Mouse (Mus musculus) testis, adult 2 months (tissue): ENCODE data around the gene Atg2a. TPM values are rescaled to one million over a fixed set of nuclear protein-coding genes. Genes with fewer than 3 reads are reported as not detected.

Experiments used
- H3K27ac ChIP-seq: fragments of 200-500 bp; 2 replicates; pipeline ENCODE4 v1.5.1; 2012; ENCODE audit warnings: low read depth, low read length; ENCODE audit not compliant: control insufficient read depth, insufficient read depth
- H3K27me3 ChIP-seq: fragments of 200-500 bp; 2 replicates; pipeline ENCODE4 v1.6.1; 2012; ENCODE audit warnings: mild to moderate bottlenecking, low read length, moderate library complexity; ENCODE audit not compliant: control insufficient read depth, insufficient read depth
- H3K36me3 ChIP-seq: fragments of 200-500 bp; 2 replicates; pipeline ENCODE4 v1.6.1; 2012; ENCODE audit warnings: mild to moderate bottlenecking, low read length; ENCODE audit not compliant: control insufficient read depth, insufficient read depth
- H3K4me1 ChIP-seq: fragments of 200-500 bp; 2 replicates; pipeline ENCODE4 v1.6.1; 2012; ENCODE audit warnings: low read length; ENCODE audit not compliant: control insufficient read depth, insufficient read depth
- H3K4me3 ChIP-seq: fragments of 200-500 bp; 2 replicates; pipeline ENCODE4 v1.5.1; 2012; ENCODE audit warnings: low read depth, mild to moderate bottlenecking, low read length, moderate library complexity, mixed read lengths; ENCODE audit not compliant: control insufficient read depth
- CTCF ChIP-seq: fragments of 200-500 bp; IDR thresholded peaks from 2 replicates; pipeline ENCODE4 v1.5.1; 2012; ENCODE audit warnings: low read depth, mild to moderate bottlenecking, inconsistent platforms, low read length, moderate library complexity; ENCODE audit not compliant: control insufficient read depth, insufficient read depth, insufficient replicate concordance
- POLR2A ChIP-seq: fragments of 200-500 bp; IDR thresholded peaks from 2 replicates; pipeline ENCODE4 v1.6.1; 2012; ENCODE audit warnings: low read depth, mild to moderate bottlenecking, inconsistent platforms, low read length, moderate library complexity; ENCODE audit not compliant: control insufficient read depth
- polyA plus RNA-seq: library from polyadenylated mRNA; depleted of rRNA; stranded (reverse); fragments of >200 nt; gene quantifications from 2 replicates; pipeline ENCODE4 v1.2.3, GENCODE M21; 2012

Gene Atg2a
- polyA plus RNA-seq, 1 experiment: 40.5 TPM

DNA sequence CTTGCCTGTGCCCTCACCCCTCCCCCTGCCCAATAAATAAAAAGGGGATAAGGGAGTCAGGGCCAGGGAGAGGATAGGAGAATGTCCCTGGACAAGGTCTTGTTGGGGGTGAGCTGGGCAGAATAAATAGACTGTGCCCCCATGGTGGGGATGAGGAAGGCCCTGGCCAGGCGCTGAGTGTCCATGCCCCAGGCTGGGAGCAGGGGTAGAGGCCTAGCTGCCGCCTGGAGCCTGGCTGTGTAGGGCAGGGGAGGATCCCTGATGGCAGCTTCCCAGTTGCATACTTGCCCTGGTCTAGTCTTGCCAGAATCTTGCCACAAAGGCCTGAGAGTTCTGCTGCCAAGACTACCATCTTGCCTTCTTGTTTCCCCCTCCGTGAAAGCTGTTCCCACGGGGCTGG is 13.6 kb upstream of the Atg2a start:
- Histone ChIP-seq H3K36me3 (no peaks in the 10 kb centered on the region), H3K4me3 (no peak overlapping the region), H3K27me3 (no peaks in the 10 kb centered on the region), H3K27ac (no peak overlapping the region), H3K4me1 (no peaks in the 10 kb centered on the region)
- TF ChIP-seq CTCF (no peak), POLR2A (no peak)

DNA sequence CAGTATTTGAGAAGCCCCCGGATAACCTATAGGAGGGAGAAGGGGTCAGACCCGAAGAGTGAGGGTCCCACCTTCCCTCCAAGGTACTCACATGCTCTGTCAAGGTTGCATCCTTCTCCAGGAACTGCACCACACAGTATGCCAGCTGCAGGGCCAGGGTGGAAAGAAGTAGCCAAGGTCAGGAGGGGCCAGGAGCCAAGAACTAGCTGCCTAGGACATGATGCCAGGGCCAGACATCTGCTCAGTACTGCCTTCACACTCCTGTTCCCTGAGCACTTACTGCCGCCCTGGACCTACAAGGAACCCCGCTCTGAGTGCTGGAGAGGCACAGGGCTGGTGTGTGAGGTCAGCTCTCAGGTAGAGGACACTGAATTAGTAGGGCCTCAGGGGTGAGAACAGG is 11.1 kb upstream of the Atg2a start:
- H3K27me3 ChIP-seq: no peaks in the 10 kb centered on the region
- H3K27ac ChIP-seq: no peak overlapping the region
- no peak overlapping the region for H3K4me3 ChIP-seq
- H3K4me1 ChIP-seq: peaks cover 7% of the 10 kb centered on the region
- no peak for TF ChIP-seq CTCF
- no peak for TF ChIP-seq POLR2A
- no peaks in the 10 kb centered on the region for H3K36me3 ChIP-seq

DNA sequence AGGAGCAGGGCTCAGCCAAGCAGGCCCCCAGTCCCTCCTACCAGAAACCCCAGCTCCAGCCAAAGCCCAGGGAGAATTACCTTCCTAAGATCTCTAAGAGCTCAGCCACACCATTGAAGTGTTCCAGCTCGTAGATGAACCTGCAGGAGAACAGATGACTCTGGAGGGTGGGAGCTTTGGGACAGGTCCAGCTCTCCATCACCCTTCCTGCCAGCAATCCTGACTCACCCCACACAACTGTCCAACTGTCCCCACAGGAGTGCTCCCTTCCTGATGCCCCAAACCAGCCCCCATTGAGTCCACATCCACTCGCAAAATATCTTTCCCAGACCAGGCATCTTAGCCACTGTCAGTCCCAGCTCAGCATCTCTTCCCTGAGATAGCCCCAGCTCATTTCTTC is 10.4 kb upstream of the Atg2a start:
- no peaks in the 10 kb centered on the region for H3K36me3 ChIP-seq
- no peaks in the 10 kb centered on the region for H3K27me3 ChIP-seq
- no peak overlapping the region for H3K27ac ChIP-seq
- no peak overlapping the region for H3K4me3 ChIP-seq
- H3K4me1 ChIP-seq: peaks cover 12% of the 10 kb centered on the region
- TF ChIP-seq CTCF (no peak), POLR2A (no peak)

DNA sequence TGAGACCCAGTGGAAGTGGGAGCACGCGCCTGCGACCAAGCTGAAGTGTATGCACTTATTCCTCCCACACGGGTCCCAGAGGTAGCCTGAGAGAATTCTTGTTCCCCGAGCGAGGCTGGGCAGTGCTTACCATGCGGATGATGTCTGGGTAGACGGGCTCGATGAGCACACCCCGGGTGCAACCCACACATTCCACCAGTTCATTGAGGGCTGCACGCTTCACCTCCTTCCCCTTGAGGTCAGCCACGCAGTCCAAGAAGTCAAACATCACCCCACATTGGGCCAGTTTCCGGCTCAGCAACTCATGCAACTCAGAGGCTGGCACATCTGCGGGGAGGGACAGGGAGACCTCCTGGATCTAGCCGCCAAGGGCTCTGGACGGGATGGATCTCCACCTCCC is 7.8 kb upstream of the Atg2a start:
- H3K27me3 ChIP-seq: no peaks in the 10 kb centered on the region
- no peaks in the 10 kb centered on the region for H3K36me3 ChIP-seq
- no peak overlapping the region for H3K4me3 ChIP-seq
- no peak overlapping the region for H3K27ac ChIP-seq
- TF ChIP-seq CTCF (no peak), POLR2A (no peak)
- H3K4me1 ChIP-seq: peaks cover 16% of the 10 kb centered on the region

DNA sequence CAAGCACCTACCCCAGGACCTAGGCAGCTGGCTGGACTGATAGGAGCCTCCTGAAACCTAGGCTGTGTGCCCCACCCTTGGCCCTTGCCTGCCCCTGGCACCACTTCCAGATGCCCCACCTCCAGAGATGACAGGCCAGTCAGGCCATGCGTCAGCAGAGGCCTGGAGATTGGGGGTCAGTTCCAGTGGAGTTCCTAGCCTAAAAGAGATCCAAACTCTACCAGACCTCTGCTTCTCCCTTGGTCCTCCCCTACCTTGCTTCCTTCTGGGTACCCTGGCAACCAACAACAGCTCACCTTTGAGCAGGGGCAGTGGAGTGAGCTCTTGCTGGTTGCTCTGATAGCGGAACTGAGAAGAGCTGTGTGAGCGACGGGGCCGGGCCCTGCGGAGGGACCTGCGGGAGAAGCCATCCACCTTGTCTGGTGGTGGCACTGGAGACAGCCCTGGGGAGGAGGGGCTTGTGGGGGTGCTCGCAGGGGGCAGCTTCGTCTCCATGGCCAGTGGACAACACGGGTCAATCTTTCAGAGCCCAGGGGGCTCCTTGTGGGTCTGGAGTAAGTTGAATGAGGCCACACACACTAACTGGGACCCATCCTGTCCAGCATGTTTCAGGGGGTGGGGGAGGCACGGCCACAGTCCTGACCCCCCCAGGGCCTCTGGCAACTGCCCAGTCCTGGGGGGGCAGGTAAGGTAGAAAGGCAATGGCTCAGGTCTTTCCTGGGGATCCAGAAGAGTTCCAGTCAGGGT is 7.0 kb upstream of the Atg2a start:
- H3K4me1 ChIP-seq: peaks cover 16% of the 10 kb centered on the region
- TF ChIP-seq POLR2A (no peak), CTCF (no peak)
- H3K36me3 ChIP-seq: no peaks in the 10 kb centered on the region
- no peak overlapping the region for H3K27ac ChIP-seq
- H3K4me3 ChIP-seq: no peak overlapping the region
- H3K27me3 ChIP-seq: no peaks in the 10 kb centered on the region

DNA sequence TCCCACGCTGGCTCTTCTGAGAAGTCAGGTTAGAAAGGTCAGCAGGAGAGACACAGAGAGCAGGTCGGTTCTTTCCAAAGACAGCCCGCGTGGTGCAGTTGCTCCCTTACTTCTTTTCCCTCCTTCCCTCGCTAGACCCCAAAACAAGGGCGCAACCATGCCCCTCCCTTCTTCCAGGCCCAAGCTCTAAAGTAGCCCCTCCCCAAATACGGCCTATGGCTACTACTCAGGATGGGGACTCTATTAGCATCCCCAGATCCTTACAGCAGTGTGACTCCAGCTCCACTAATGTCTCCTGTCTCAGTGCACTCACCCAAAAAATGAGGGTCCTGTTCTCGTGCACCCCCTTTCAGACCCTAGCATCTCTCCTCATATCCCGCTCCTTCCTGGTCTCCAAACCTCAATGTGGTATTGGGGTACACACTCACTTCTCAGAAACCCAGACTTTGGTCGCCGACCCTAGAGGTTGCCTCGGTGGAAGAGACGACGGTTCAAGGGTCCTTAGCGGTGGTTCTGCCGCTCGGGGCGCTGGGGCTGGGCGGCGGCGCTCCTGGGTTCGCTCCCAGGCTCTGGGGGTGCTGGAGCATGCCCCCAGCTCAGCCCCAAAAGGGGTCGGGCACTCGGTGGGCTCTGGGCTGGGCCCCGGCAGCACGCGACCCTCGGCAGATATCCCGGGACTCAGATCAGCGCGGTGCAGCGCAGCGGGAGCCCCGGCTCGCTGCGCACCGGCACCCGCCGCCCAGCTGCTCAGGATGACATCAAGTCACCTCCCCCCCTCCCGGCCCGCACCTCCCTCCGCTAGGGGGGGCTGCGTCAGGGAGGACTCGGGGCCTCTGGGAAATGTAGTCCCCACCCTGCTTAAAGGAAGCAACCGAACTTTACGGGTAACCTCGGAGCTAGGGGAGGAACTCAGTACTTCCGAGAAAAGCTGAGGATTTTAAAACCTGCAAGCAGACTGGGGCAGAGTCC is 6.1 kb upstream of the Atg2a start, which contains the start of gene Ppp2r5b:
Gene Ppp2r5b (minus strand): TSS at position 789 of the 969 bp plus-strand sequence.
- H3K27me3 ChIP-seq: no peaks in the 10 kb centered on the region
- H3K4me3 ChIP-seq: peak within 1 kb of the TSS; percentile 88
- H3K4me1 ChIP-seq: peaks cover 16% of the 10 kb centered on the region
- TF ChIP-seq POLR2A: no peak
- no peak for TF ChIP-seq CTCF
- no peaks in the 10 kb centered on the region for H3K36me3 ChIP-seq
- H3K27ac ChIP-seq: peak within 1 kb of the TSS; percentile 90

DNA sequence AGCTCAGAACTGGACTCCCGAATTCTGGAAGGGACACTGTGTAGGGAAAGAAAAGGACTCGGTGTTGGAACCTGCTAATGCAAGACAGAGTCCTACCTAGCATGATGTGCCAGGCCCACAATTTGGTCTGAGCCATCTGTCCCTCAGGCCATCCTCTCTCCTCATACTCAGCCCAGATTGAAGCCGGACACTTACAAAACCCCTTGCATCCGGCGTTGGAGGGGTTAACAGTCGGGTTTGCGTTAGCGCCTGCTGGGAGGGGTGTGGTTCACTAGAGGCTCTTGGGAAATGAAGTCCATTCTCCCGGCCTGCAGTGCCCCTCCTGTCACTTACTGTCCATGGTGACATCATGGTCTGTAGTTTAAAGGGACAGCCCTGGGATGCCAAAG is 5.4 kb upstream of the Atg2a start:
- TF ChIP-seq POLR2A (no peak), CTCF (no peak)
- Histone ChIP-seq H3K36me3 (no peaks in the 10 kb centered on the region), H3K4me3 (peak overlapping the region; percentile 88), H3K27ac (peak overlapping the region; percentile 90), H3K27me3 (no peaks in the 10 kb centered on the region), H3K4me1 (peaks cover 18% of the 10 kb centered on the region)

DNA sequence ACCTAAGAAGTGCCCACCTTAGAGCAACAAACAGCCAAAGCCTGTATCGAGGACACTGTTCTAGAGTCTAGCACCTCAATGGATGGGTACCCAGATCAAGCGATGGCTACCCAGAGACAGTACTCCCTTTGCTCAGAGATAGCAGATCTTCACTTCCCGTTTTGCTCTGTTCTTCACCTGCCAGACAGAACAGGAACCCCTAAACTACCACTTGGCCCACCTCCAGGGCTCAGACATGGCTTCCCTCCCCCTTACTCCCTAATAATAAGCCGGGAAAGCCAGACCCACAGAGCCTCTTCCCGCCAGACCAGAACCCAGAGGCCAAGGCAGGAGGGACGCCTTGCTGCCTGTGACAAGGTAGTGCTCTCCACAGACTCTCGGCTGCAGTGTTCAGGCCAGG is 4.6 kb upstream of the Atg2a start:
- no peak overlapping the region for H3K27ac ChIP-seq
- no peaks in the 10 kb centered on the region for H3K36me3 ChIP-seq
- peaks cover 18% of the 10 kb centered on the region for H3K4me1 ChIP-seq
- TF ChIP-seq POLR2A (no peak), CTCF (no peak)
- H3K4me3 ChIP-seq: no peak overlapping the region
- H3K27me3 ChIP-seq: no peaks in the 10 kb centered on the region
